Mouse (Mus musculus): ENCODE measurements around the gene Trim30a.
"Not testable (repeated sequence)": the region's sequence is repeated elsewhere in the genome, so short reads cannot be mapped to it uniquely, and the experiment has no call there.

Trim30a gene

DNA sequence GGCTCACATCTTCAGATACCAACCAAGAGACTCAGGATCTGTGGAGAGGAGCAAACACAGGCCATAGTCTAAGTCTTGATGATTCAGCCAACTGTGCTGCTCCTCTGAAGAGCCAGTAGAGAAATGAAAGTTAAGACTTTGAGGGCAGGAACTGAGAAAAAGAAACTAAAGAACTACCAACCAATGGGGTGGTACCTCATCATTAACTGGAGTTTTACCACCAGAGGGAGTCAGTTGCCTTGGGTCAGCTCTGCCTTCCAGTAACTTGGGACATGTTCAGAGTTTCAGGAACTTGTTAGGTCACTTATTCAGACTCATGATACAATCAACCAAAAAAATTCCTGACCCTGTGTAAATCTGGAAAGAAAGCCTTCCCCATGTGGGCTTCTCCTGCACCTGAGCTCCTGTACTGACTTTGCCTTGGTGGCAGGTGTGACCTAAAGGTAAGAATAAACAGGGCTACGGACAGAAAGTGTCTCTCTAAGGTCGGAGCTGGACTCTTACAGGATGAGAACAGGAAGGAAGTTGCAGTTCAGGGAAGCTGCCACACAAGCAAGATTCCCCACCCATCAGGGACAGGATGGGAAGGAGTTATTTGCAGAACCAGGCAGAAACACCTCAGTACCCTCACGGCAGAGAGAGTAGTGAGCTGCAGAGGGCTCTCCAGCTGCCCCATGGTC lies at the start of gene Trim30a:
Gene Trim30a, minus strand, starts transcription at position 129 of the 680 bp plus-strand sequence.
- no peak for DNase-seq (ENCODE audit: low spot score in 2 of 2)

- not testable (repeated sequence) for DNase-seq (ENCODE audit: low spot score in 2 of 2)
Observed at GRCm38 (mm10) chr7:104507421-104508065, 42.5 kb upstream of the Trim30a start, which contains the start of gene Trim30d. TSS of gene Trim30d (minus strand) at chr7:104507849.

DNA sequence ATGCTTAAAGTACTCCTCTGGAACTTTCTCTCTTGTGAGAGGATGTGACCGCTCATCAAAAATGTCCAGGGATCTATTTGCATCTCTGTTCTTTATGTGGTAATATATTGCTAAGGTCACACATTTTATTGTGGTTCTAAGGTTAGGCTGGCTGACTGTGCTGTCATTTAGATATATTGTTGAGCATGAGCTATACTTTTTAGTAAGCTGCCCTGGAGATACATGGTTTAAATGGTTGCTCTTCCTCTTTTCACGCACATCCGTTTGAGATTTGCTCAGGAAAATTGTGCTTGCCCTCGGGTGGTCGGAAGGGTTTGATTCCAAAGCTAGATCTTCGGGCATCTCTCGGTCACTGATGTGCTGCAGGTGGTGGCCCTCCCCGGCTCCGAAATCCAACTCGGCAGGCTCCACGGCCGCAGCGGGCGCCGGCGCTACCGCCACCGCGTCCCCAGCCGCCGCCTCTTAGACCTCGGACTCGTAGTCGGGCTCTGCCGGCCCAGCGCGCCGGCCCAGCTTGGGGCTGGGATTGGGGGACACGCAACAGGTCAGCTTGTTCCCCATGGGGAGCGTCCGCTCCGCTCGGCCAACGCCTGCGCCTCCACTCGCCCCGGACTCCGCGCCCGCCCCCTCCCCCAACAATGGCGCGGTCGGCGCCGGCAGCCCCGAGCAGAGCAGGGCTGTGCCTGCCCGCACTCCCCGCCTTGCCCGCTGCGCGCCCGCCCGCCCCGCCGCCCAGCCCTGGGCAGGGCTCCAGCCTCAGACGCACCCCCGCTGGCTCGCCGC lies 36.8 kb upstream of the Trim30a start:
- no peak for DNase-seq (ENCODE audit: low spot score in 2 of 2)

GRCm38 (mm10) chr7:104501186-104501585 lies 36.2 kb upstream of the Trim30a start:
- not testable (repeated sequence) for DNase-seq (ENCODE audit: low spot score in 2 of 2)

DNA sequence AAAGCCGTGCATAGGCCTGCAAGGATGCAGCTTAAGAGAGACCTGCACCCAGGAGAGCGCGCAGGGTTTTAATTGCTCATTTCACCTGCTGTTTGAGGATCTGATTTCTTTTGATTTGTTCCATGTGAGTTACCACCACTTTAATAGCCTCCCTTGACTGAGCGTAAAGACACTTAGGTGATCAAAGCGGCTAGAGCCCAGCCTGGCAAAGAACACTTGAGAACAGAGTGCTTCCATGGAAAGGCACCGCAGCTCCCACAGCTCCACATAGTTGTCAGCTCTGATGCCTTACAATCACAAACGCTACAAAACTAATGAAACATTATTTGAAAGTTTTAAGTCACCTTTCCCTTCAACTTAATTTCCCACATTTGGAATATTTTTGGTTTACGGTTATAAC lies 34.5 kb upstream of the Trim30a start:
- not testable (repeated sequence) for DNase-seq (ENCODE audit: low spot score in 2 of 2)

GRCm38 (mm10) chr7:104445961-104446645 lies 18.9 kb downstream of the Trim30a start:
- no peak for DNase-seq (ENCODE audit: low spot score in 2 of 2)

DNA sequence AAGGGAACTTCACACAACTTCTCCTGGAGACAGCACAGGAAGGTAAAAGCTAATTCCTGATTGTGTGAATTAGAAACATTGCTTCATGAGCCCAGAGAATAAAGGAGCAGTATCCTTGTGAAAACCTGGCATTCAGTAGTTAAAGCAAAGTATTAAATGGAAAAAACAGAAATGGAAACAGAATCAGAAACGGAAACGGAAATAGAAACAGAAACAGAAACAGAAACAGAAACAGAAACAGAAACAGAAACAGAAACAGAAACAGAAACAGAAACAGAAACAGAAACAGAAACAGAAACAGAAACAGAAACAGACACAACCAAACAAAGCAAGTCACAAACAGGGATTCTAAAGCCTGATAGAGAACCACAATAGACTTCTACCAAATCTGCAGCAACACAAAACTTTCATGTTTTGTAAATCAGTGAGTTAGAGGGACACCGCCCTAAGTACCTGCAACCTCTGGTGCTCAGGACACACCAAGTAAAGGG lies 60.5 kb downstream of the Trim30a start:
- DNase-seq (ENCODE audit: low spot score in 2 of 2): no peak

GRCm38 (mm10) chr7:104401140-104401539 lies 63.9 kb downstream of the Trim30a start:
- DNase-seq (ENCODE audit: low spot score in 2 of 2): no peak

DNA sequence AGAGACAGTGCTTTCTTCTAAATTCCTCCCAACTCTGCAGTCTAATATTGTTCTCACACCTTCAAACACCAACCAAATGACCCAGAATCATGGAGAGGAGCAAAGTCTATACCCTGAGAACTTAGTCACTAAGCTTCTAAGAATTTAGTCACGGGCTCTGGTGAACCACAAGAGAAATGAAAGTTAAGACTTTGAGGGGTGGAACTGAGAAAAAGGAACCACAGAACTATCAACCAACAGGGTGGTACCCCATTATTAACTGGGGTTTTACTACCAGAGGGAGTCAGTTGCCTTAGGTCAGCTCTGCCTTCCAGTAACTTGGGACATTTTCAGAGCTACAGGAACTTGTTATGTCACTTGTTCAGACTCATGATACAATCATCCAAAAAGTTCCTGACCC lies 64.3 kb downstream of the Trim30a start, which contains the start of gene Trim30c:
Gene Trim30c, minus strand, starts transcription at position 140 of the 400 bp plus-strand sequence.
- no peak for DNase-seq (ENCODE audit: low spot score in 2 of 2)

GRCm38 (mm10) chr7:104398492-104398891 lies 66.5 kb downstream of the Trim30a start:
- no peak for DNase-seq (ENCODE audit: low spot score in 2 of 2)

DNA sequence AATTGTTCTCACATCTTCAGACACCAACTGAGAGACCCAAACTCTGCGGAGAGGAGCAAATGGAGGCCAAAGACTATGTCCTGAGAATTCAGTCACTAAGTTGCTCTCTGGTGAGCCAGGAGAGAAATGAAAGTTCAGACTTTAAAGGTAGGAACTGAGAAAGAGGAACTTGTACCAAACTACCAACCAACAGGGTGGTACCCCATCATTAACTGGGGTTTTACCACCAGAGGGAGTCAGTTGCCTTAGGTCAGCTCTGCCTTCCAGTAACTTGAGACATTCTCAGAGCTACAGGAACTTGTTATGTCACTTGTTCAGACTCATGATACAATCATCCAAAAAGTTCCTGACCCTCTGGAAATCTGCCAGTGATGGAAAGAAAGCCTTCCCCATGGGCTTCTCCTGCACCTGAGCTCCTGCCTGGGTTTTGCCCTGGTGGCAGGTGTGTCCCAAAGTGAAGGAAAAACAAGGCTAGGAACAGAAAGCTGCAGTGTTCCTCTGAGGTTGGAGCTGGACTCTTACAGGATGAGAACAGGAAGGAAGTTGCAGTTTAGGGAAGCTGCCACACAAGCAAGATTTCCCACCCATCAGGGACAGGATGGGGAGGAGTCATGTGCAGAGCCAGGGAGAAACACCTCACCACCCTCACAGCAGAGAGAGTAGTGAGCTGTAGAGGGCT lies 95.1 kb downstream of the Trim30a start, which contains the start of gene Trim30b:
Gene Trim30b, minus strand, starts transcription at position 149 of the 679 bp plus-strand sequence.
- DNase-seq (ENCODE audit: low spot score in 2 of 2): no peak

GRCm38 (mm10) chr7:104366339-104366738 lies 98.7 kb downstream of the Trim30a start:
- no peak for DNase-seq (ENCODE audit: low spot score in 2 of 2)
